Mouse (Mus musculus) heart, embryonic 11.5 days (tissue): Measurements from ENCODE around the gene Daglb. TPM values are rescaled to one million over a fixed set of nuclear protein-coding genes. Genes with fewer than 3 reads are reported as not detected.

Source experiments
- ATAC-seq: fragments of 200-750 bp; cut with Nextera tagmentation; replicated peaks from 2 replicates; pipeline ENCODE4 v1.8.0; 2017; ENCODE audit warnings: moderate library complexity; ENCODE audit not compliant: insufficient number of reproducible peaks, low FRiP score, low TSS enrichment
- H3K27ac ChIP-seq: fragments of 300-500 bp; sonication (generic); 2 replicates; pipeline ENCODE4 v1.5.1; 2014; ENCODE audit warnings: mild to moderate bottlenecking, low read depth, low read length
- H3K27me3 ChIP-seq: fragments of 300-500 bp; sonication (generic); 2 replicates; pipeline ENCODE4 v1.6.1; 2014; ENCODE audit warnings: mild to moderate bottlenecking, low read length, mixed read lengths; ENCODE audit not compliant: control insufficient read depth, insufficient read depth
- H3K36me3 ChIP-seq: fragments of 300-500 bp; sonication (generic); 2 replicates; pipeline ENCODE4 v1.6.1; 2014; ENCODE audit warnings: mild to moderate bottlenecking, low read length, moderate library complexity, mixed read lengths; ENCODE audit not compliant: control insufficient read depth, insufficient read depth
- H3K4me1 ChIP-seq: fragments of 300-500 bp; sonication (generic); 2 replicates; pipeline ENCODE4 v1.6.1; 2014; ENCODE audit warnings: low read length; ENCODE audit not compliant: control insufficient read depth, insufficient read depth
- H3K4me2 ChIP-seq: fragments of 300-500 bp; sonication (generic); 2 replicates; pipeline ENCODE4 v1.6.1; 2014; ENCODE audit warnings: mild to moderate bottlenecking, moderate library complexity
- H3K4me3 ChIP-seq: fragments of 300-500 bp; sonication (generic); 2 replicates; pipeline ENCODE4 v1.5.1; 2014; ENCODE audit warnings: low read depth, low read length
- H3K9ac ChIP-seq: fragments of 300-500 bp; sonication (generic); 2 replicates; pipeline ENCODE4 v1.6.1; 2014; ENCODE audit warnings: mild to moderate bottlenecking, low read depth, low read length, moderate library complexity
- H3K9me3 ChIP-seq: fragments of 300-500 bp; sonication (generic); replicated peaks from 2 replicates; pipeline ENCODE4 v1.6.1; 2016; ENCODE audit warnings: low read length; ENCODE audit not compliant: control insufficient read depth
- WGBS: fragments of 180-500 bp; shearing (Covaris S2); extraction: QIAGEN DNeasy Blood & Tissue Kit; methylation state at CpG from one replicate; pipeline ENCODE4 v1.1.7; 2014; ENCODE audit not compliant: insufficient replicate concordance; 5-methylcytosine and 5-hydroxymethylcytosine counted together
- polyA plus RNA-seq: library from polyadenylated mRNA; unstranded; fragments of >200 nt; fragmentation: Nextera tagmentation; extraction: Ambion mirVana; gene quantifications from 2 replicates; pipeline ENCODE4 v1.2.1, GENCODE M21; 2014

Daglb gene
- polyA plus RNA-seq, 1 experiment from 2014 or later = 8.5 TPM

GRCm38 (mm10) chr5:143514878-143515277 is 50.5 kb downstream of the Daglb start:
- Histone ChIP-seq H3K9me3 (no peaks in the 10 kb centered on the region), H3K9ac (no peak overlapping the region), H3K27me3 (no peaks in the 10 kb centered on the region), H3K4me3 (no peak overlapping the region), H3K4me1 (peaks cover 51% of the 10 kb centered on the region), H3K27ac (no peak overlapping the region), H3K4me2 (no peak overlapping the region), H3K36me3 (peaks cover 13% of the 10 kb centered on the region)
- 91% methylated on average over 5 of the region's 5 CpGs for WGBS
- no peak for ATAC-seq

DNA sequence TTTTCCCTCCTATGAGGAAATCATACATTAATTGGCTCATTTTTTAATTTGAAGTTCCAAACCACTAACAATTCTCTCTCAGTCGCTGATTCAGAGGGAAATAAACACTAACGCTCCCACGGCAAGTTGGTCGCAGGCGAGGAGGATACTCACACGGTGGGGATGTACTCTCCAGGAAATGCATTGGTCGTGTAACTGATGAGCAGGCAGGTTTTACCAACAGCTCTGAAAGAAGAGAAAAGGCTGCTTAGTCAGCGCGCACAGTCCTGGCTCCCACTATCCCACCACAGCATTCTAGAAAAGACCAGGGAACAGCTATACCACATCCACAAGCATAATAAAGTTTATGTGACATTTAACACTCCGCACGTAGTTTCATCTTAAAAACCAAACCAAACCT is 52.6 kb downstream of the Daglb start:
- H3K27ac ChIP-seq = no peak overlapping the region
- WGBS = 89% methylated on average over 11 of the region's 11 CpGs
- H3K9ac ChIP-seq = no peak overlapping the region
- no peak overlapping the region for H3K4me3 ChIP-seq
- H3K4me1 ChIP-seq = peaks cover 38% of the 10 kb centered on the region
- no peak overlapping the region for H3K4me2 ChIP-seq
- no peaks in the 10 kb centered on the region for H3K27me3 ChIP-seq
- H3K36me3 ChIP-seq = peaks cover 13% of the 10 kb centered on the region
- no peak for ATAC-seq
- H3K9me3 ChIP-seq = no peaks in the 10 kb centered on the region

DNA sequence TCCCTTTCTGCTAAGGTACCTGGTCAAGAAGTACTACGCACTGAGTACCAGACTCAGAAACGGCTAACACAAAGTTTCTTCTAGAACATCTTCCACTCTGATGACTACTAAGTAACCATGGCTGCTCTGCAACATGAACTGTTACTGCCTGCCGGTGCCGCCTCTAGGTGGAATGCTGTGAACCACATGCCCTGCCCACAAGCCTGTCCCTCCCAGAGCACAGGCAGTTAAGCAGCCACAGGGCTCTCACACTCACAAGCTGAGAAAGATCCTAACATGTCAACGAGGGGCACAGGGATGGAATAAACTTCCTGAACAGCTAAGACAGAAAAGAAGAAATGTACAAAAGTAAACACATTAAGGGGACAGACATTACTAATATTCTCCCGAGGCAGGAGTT is 53.1 kb downstream of the Daglb start:
- Histone ChIP-seq H3K9ac (no peak overlapping the region), H3K4me3 (no peak overlapping the region), H3K4me2 (no peak overlapping the region), H3K9me3 (no peaks in the 10 kb centered on the region), H3K4me1 (peaks cover 36% of the 10 kb centered on the region), H3K27ac (no peak overlapping the region), H3K36me3 (peaks cover 13% of the 10 kb centered on the region), H3K27me3 (no peaks in the 10 kb centered on the region)
- no peak for ATAC-seq
- 62% methylated on average over 6 of the region's 6 CpGs for WGBS

DNA sequence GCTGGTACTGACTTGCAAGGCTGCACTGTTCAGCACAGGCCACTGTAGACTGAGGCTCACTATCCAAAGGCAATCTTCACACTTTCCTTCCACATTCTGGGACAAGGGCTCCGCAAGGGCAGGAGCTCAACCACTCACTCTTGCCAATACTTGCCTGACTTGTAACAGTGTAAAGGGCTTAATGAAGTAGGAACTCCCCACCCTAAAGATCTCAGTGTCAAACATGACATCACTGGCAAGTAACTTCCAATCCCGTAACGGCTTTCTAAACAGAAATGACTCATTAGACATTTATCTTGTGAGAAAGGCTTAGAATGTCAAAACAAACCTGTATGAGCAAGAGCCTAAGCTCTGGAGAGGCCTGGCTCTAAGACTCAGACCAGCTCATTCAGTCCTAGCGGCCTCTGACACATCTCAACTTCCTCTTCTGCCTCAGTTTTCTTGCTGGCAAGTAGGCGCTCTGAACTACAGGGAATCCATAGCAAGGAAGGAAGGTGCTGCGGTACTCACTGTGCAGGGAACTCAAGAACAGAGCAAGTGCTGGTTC is 53.7 kb downstream of the Daglb start:
- Histone ChIP-seq H3K27me3 (no peaks in the 10 kb centered on the region), H3K9ac (no peak overlapping the region), H3K4me2 (peak overlapping the region; percentile 20; the same call in 1 of the 2 replicates), H3K4me1 (peaks cover 37% of the 10 kb centered on the region), H3K27ac (peak overlapping the region; percentile 43; the same call in 1 of the 2 replicates), H3K9me3 (no peaks in the 10 kb centered on the region), H3K36me3 (peaks cover 11% of the 10 kb centered on the region), H3K4me3 (no peak overlapping the region)
- WGBS = 61% methylated on average over 6 of the region's 6 CpGs
- no peak for ATAC-seq

DNA sequence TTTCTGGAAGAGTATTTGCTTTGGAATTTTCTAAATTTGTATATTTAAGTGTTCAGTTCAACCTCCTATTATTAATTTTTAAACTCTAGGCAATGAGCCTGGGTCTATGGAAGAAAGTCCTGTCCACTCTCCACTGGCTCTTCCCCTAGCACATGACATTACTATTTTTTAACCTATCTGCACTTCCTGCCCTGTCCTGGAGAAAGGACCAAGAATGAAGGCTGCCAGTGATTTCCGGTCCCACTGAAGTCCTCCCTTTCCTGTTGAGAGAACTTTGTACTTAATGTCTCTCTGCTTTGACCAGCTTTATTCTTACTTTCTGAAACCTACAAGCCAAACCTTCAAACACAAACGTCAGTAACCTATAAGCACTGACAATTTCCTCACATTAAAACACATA is 56.0 kb downstream of the Daglb start:
- no peak for ATAC-seq
- 63% methylated on average over 2 of the region's 2 CpGs for WGBS
- 0 out of 2 replicates have a peak, but pooled peaks cover 7% of the 10 kb centered on the region for H3K36me3 ChIP-seq
- H3K4me2 ChIP-seq = peak overlapping the region; percentile 31
- H3K27ac ChIP-seq = peak overlapping the region; percentile 24; the same call in 1 of the 2 replicates
- no peaks in the 10 kb centered on the region for H3K9me3 ChIP-seq
- H3K9ac ChIP-seq = no peak overlapping the region
- no peaks in the 10 kb centered on the region for H3K27me3 ChIP-seq
- peaks cover 41% of the 10 kb centered on the region for H3K4me1 ChIP-seq
- no peak overlapping the region for H3K4me3 ChIP-seq

DNA sequence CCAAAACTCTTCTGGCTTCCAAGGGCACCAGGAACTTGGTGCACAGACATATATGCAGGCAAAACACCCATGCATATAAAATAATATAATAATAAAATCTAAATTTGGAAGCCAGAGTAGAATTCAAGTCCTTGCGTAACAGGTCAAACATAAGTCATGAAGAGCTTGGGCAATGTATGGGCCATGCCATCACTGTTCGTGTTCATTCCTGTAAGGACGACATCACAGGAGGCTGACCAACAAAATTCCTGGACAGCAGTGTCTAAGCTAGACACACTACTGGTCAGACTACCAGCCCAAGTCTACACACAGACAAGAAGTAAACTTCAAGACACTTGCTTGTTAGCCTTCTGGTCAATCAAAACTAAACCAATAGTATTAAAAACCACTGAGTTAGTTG is 58.5 kb downstream of the Daglb start:
- H3K4me2 ChIP-seq = no peak overlapping the region
- no peak for ATAC-seq
- 87% methylated on average over 3 of the region's 3 CpGs for WGBS
- no peaks in the 10 kb centered on the region for H3K36me3 ChIP-seq
- H3K27ac ChIP-seq = no peak overlapping the region
- H3K27me3 ChIP-seq = no peaks in the 10 kb centered on the region
- H3K4me1 ChIP-seq = peaks cover 49% of the 10 kb centered on the region
- H3K9ac ChIP-seq = no peak overlapping the region
- no peak overlapping the region for H3K4me3 ChIP-seq
- H3K9me3 ChIP-seq = no peaks in the 10 kb centered on the region

DNA sequence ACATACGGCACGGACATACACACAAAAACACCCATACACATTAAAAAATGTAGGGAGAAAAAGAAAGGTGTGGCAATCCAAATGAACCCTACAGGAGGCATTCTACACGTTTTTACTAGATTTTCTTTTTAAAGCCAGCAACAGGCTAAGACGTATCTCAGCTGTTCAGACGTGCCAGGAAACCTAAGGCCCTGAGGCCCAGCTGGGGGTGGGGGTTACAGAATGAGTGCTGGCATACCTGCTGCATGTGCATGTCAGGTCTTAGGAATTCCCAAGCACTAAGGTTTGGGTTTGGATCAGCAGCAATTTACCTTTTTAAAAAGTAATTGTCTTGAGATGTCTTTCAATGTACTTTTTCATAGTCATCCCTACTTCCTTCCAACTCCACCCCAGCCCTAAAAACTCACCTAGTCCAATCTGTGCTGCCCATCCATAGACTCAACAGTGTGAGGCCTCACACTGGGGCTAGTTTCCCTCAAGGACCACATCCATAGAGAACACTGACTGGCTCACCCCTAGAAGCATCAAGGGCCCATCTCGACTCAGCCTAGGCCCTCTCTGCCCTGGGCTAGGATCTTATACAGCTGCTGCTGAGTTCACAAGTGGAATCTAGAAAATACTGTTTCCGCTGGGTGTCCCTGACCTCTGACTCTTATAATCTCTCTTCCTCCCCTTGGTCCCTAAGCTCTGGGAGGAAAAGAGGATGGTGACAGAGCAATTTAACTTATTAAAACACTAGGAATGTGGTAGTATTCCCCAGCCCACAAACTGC is 61.3 kb downstream of the Daglb start:
- 54% methylated on average over 7 of the region's 7 CpGs for WGBS
- Histone ChIP-seq H3K36me3 (no peaks in the 10 kb centered on the region), H3K9ac (peak overlapping the region; percentile 100), H3K9me3 (no peaks in the 10 kb centered on the region), H3K27ac (no peak overlapping the region), H3K27me3 (no peaks in the 10 kb centered on the region), H3K4me2 (peak overlapping the region; percentile 91), H3K4me3 (peak overlapping the region; percentile 98), H3K4me1 (peaks cover 32% of the 10 kb centered on the region)
- no peak for ATAC-seq

DNA sequence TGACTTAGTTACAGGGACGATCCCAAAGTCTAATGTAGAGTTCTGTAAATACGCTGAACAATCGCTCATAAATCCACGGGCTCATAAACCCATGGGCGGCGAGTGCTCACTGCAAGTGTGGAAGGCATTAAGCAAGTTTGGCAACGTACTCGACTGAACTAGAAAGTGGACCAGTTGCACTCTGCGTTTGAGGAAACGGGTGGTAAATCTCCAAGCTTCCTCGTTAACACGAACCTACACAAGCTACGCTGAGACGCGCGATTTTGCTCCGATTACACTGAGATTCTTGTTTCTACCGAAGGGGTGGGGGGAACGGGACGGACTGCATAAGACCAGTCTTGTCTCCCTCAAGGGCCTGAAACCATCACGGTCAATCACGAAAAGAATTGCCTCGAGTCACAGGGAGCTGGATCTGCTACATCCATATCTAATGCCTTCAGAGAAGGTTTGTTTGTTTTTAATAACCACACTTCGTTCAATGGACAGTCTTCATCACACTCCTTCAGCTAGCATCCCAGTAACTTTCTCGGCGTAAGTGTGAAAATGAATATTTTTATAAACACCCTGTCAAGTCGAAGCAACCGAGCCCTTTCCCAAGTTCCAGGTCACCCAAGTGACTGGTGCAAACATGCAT is 62.4 kb downstream of the Daglb start:
- Histone ChIP-seq H3K4me2 (peak overlapping the region; percentile 91), H3K4me3 (peak overlapping the region; percentile 98), H3K9me3 (no peaks in the 10 kb centered on the region), H3K4me1 (peaks cover 29% of the 10 kb centered on the region), H3K9ac (peak overlapping the region; percentile 100), H3K36me3 (no peaks in the 10 kb centered on the region), H3K27ac (peak overlapping the region; percentile 99), H3K27me3 (no peaks in the 10 kb centered on the region)
- 7% methylated on average over 28 of the region's 28 CpGs for WGBS
- no peak for ATAC-seq
